Mouse (Mus musculus) ovary, postnatal 14 days (tissue): ENCODE data around the gene Lsm3.

Experiments used
- DNase-seq: peaks from one replicate; pipeline ENCODE4 v3.0.0; 2022; ENCODE audit warnings: low spot score

Gene Lsm3

DNA sequence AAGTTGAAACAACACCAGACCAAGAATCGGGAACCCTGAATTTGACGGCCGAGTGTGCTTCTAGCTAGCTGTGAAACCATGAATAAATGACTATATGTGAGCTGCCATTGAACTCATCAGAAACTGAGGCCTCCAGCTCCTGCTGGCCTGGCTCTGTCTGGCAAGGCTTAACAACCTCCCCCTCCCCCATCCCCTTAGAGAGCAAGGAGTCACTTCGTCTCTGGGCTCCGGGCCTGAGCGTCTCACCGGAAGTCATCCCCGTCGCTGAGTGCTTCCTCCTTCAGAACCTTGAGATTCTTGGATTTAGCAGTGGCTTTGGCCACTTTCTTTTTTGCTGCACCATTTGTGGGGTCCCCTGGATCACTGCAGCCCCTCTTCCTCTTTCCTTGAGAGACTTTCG, 5.5 kb upstream of the Lsm3 start:
- DNase-seq, result no peak

DNA sequence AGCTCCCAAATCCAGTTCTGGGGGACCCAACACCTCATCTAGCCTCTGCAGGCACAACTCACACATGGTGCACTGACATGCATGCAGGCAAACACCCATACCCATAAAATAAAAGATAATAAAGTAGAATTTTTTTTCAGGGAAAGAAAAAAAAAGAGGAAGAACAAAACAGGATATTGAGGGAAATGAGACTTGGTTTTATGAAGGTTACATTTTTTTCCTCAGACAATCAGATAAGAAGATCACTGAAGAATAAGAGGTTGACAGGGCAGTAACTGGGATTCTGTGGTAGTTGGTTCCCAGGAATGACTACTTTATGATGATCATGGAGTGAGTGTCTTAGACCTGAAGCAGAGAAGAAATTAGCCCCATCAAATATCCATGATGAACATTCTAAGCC, 1.6 kb upstream of the Lsm3 start:
- DNase-seq, result no peak

DNA sequence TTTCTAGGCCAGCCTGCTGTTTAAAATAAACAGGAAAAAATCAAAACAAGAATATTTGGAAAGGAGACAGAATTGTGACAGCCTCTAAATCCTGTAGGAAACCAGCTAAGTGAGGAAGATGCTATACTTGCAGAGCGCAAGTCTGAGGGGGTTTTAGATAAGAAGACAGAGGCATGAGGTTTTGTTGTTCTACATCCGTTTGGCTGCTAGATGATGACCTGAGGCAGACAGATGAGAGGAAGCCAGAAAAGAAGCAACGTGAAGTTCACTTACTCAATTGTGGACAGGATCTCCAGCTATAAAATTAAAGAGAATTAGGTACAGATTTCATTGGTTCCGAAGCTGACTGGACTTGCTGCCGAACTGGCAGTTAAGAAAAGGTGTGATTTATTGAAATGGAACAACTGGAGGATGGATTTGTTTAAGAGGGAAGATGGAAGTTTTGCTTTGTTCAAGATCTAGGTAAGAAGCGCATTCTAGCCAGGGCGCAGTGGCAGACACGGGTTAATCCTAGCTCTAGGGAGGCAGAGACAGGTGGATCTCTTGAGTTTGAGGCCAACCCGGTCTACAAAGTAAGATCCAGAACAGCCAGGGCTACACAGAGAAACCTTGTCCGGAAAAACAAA, 878 bp upstream of the Lsm3 start:
- no peak for DNase-seq

DNA sequence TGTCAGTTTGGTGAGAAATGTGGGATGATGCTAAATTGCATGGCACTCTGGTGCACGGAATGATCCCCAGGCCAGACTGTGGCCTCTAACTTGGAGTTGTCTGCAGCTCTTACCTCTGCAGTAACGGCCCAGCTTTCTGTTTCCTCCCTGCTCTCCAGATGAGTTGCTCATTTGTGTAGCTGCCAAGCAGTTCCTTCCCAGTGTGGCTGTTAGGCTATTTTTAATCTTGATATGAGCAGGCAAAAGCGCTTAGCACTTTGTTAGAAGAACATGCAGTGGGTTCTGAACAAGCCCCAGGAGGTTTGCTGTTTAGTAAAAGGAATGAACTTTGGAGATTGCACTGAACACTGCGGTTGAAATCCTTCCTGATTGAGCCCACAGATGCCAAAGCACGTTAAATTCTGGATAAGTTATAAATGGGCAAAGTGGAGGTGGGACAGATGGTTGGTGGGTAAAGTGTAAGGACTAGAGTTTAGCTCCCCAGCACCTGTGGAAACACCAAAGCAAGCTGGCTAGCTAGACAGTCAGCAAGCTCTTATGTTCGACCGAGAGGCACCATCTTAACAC, 2.8 kb downstream of the Lsm3 start:
- no peak for DNase-seq

DNA sequence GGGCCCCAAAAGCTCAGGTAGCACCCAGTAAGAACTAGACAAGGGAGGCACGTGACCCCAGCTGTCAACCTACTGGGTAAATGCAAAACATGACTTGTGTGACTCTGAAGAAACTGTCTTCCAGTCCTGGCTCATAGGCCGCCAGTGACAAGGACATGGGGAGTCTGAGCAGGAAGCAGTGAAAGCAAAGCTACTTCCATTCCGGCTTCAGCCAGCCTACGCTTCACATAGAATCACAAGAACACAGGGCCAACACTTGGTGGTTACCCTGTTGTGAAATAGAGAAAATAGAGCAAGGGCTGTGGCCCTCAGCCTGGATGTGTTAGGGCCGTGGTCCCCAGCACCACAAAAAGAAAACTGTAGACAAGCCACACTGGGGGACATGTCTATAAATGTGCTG, 7.1 kb downstream of the Lsm3 start:
- DNase-seq, result no peak

DNA sequence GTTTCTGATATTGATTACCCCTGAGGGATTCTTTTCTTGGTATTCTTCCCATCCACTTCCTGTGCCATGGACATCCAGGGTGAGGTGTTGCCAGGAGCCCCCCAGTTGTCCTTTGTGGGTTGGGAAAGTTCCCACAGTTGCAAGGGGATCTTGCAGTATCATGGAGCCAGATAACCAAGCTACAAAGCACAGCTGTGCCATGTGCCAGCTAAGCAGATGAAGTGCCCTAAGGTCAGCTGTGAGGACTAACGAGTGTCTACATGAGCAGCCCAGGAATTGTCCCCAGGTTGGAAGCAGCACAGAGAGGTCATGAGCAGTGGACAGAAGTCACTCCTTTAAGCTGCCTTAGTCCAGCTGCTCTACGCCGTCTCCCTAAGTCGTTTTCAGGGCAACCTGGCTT, 9.8 kb downstream of the Lsm3 start:
- no peak for DNase-seq

DNA sequence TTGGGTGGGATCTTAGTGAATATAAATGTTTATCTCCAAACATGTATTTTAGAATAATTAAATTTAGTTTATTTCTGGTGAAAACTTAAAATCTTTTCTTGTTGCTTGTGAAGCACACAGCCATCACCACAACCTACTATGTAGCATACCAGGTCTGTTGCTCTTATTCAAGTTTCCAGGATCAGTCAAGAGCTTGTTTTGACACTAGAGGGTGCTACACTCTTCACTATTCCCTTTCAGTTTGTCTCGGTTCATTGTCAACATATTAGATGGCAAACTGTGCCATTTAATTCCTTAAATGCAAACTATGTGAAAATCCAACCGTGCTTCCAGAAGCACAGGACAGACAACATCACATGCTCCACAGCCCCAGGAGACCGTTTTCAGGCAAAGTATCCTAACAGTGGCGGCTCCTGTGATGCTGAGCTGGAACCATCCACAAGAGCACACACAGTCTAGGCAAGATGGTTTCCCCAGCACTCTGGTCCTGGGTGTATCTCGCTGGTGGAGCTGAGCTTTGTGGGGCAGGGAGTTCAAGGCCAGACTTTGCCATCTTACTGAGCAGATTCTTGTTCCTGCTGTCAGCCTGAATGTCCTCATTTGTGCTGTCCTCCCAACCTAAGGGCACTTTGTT, 11.6 kb downstream of the Lsm3 start:
- DNase-seq, result no peak

DNA sequence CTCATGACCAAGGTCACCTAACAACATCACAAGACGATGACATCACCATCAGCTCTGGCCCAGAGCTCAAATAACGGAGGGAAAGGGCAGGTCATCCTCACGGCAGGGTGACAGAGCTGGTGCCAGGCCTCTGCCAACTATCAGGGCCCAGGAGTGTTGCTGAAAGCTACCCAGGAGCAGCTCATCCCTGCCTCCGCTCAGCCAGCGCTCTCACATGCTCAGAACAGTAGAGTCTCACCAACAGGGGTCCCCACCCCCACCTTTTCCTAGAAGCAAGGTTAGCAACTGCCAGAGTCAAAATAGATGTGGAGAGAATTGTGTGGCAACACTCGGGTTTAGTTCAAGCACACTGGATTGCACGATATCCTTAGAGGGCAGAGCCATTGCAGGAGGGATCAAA, 12.5 kb downstream of the Lsm3 start:
- DNase-seq, result no peak

DNA sequence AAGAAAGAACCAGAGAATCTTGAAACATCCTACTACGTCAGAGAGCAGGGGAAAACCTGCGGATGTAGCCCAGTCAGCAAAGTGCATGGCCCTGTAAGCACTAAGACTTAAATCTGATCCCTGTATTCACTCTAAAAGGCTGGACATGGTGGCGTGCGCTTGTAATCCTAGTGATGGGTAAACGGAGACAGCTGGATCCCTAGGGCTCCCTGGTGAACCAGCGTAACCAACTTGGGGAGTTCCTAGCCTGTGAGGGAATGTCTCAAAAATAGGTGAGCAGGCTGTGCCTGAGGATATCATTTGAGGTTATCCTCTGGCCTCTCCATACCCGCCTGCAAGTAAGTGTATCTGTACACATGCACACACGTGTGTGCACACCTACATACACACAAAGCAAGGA, 14.9 kb downstream of the Lsm3 start:
- no peak for DNase-seq

DNA sequence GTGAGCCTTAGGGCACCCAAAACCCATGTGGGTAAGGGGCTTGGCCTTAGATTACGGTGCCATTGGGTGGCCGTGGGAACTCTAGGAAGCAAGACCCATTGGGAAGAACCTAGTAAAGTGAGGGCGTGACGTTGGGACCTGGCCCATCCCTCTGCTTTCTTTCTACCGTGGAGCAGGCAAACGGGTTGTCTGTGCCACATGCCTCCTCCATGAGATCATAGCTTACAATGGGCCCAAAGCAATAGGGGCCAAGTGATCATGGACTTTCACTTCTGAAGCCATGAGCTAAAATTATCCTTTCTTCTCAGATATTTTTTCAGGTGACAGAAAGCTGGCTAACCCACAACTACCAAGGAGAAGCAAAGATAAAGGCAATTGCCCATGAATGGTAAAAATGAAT, 15.5 kb downstream of the Lsm3 start:
- no peak for DNase-seq

DNA sequence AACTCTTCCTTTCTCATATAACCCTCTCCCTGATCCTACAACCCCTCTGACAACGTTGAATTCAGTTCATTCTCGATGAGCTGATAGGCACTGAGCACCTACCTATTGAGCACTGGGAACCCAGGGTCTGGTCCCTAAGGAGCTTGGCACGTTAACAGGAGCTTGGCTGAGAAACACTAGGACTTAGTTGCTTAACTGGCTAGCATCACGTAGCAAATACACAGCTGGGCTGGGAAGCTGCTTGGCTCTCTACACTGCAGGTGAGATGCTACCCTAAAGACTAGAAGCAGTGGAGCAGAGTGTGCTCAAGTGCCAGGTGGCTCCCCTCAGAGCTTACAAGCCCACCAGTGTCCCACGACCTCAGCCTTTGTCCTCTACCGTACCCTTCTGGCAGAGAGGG, 16.9 kb downstream of the Lsm3 start:
- no peak for DNase-seq

DNA sequence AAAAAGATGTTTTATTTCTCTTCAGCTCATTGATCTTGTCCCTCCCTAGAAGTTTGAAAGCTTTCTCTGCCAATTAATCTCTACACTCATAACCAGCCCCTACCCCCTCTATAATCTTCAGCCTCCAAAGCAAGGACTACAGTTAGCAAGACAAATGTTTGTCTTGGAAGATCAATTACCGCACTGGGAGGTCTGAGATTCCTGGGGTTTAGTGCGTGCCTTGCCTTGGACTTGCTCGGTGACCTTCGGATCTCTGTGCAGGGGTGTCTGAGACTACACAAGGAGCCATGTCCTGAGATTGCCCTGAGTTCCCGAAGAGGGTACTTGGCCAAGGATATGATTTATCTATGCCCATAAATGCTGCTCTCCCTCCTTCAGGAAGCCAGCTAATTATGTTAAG, 17.6 kb downstream of the Lsm3 start:
- no peak for DNase-seq

DNA sequence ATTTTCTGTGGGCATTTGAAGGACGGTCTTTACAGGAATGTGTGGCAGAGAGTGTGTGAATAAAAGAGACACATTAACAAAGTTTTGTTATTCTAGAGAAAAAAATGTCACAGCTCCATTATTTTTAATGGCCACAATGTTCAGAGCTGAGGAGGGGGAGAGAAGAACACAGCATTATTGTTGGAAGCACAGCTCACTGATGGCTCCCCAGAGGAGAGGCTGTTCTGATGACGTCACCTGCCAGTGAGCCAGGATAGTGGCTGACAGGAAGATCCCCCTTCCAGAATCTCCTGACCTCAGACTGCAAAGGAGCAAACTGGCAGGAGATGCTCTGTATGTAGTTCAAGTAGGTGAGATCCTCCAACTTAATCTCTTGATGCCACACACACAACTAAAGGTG, 18.0 kb downstream of the Lsm3 start:
- no peak for DNase-seq

DNA sequence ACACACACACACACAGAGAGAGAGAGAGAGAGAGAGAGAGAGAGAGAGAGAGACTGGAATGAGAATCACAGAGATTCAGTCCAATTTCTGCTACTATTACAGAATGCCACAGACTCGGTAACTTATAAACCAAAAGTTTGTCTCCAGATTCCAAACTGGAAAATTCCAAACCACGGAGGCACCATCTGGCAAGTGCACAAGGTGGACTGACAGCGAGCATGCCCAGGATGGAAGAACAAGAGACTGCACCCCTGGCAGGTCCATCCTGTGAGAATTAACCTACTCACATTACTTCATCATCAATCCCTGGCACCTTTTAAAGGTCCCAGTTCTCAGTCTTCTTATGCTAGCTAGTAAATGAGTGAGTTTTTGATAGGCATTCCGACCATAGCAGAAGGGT, 18.5 kb downstream of the Lsm3 start:
- DNase-seq, result no peak

DNA sequence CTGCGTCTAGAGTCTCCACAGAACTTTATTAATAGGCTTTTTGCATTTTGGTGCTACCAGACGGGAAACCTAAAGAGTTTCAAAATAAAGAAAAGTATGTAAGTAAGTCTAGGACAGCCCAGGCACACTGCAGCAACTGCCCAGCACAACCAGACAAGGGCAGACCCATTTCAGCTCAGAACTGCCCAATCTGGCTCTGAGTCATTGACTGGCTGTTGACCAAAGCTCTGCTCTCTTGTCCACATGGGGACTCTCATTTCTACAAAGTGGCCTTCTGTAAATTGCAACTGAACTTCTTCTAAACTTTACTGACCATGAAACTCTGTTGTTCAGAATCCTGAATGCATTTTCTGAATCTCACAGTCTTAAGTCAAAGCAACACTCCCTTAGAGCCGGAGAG, 19.5 kb downstream of the Lsm3 start:
- DNase-seq, result no peak

DNA sequence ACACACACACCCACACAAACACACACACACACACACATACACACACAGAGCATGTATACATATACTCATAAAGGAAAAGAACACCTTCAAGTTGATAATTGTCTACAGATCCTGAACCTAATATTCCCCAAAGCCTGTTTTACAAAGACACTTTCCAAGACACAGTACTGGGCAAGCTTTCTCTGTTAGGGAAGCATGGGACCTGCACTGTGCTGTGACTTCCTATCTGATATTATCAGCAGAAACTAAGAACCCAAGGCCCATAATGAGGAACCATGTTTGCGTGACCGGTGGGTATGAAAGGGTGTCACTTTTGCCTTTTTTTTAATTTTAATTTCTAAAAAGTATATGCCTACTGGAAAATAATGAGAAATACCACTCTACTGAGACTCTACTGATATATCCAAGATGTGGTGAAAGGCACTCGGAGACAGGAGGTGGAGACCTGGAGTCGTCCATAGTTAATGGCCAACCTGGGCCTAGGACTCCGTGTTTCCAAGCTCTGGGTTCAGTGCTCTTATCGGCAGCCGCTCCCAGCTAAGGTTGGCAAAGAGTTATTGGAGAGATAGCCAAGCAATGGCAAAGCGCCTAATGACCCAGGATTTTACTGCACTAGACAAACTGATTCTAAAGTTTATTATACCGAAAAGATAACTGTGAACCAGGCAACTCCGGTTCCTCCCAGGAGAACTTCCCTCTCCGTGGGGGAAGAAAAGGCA, 20.5 kb downstream of the Lsm3 start:
- no peak for DNase-seq

DNA sequence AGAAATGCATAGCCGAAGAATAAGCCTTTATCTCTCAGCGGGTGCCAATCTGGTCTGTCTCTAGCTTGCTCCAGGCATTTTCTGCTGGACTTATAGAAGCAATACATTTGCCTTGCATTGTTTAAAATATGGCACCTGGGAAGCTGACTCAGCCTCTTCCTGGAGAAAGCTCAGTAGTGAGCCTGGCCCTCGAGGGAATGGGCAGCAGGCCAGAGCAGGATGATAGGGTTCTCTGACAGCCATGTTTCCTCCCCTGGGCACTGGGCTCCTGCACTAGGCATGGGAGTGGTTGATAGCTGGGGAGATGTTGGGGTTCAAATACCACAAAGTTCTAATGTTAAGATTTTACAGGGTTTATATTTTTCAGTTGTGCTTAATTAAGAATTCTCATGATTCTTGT, 25.5 kb downstream of the Lsm3 start:
- no peak for DNase-seq

DNA sequence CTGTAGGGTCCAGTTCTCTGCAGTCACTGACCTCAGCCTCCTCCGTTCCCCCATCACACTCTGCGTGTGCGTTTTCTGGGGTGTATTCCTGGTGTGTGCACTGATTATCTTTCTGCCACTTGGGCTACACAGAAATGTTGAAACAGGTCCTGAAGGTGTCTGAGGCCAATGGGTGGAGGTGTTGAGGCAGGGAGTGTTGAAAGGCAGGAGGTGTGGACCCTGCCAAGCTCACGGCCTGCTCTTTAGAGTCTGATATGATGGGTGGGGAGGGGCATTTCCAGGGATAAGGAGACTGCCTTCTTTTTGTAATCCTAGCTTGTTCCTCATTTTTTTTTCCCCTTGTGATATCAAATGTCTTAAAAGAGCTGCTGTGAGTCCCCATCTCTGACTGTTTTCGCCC, 27.3 kb downstream of the Lsm3 start:
- DNase-seq, result no peak

DNA sequence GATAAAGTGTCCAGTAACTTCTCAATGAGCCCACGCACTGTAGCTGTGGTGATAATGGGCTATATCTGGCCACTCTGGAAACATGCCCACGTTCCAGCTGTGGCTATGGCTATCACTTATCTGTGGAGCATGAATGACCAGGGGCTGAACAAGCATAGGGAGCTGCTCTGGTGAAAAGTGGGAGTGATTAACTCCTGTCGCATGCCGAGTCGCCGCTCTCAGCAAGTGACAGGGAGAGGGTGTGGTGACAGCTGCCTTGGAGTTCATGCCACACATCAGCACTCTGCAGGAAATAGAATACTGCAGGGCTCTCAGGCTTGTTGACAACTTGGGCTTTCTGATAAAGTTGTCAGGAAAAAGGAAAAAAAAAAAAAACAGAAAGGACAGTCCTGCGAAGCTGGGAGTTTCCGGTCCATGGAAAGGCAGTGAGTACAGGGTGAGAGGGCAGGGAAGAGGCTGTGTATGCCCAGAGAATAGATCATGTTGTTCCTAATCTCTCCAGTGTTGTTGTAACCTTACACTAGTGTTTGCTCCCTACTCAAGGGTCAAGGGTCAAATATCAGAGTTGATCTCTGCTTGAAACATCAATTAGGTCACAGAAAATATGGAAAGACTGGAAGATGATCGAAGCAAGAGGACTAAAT, 30.6 kb downstream of the Lsm3 start:
- no peak for DNase-seq

DNA sequence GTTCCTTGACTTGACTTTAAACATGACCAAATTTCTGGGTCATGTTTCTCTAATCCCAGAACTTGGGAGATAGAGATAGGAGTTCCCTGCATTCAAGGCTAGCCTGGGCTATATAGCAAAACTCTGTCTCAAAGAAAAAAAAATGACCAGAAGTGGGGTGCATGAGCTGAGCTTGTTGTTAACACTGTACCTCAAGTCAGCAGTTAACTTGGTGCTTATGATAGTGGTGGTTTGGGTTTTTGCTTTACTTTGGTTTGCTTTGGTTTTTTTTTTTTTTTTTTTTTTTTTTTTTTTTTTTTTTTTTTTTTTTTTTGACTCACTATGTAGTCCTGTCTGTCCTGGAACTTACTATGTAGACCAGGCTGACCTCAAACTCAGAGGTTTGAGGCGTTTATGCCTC, 31.6 kb downstream of the Lsm3 start:
- DNase-seq, result no peak

DNA sequence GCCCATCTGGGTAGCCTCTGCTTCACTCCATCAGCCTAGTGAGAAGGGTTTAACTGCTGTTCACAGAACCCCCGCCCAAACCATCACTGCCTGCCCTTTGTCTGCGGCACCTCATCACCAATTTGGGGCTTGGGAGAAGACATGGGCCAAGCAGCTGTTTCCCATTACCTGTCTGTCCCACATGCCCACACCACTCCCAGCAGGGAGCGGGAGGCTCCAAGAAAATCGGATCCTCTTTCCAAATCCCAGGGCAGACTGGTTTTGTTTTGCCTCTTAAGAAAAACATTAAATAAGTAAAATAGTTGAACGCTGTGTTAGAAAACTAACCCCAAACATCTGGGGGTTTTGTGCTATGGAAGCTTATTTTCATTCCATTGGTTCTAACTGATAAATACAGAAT, 33.9 kb downstream of the Lsm3 start:
- DNase-seq, result no peak

DNA sequence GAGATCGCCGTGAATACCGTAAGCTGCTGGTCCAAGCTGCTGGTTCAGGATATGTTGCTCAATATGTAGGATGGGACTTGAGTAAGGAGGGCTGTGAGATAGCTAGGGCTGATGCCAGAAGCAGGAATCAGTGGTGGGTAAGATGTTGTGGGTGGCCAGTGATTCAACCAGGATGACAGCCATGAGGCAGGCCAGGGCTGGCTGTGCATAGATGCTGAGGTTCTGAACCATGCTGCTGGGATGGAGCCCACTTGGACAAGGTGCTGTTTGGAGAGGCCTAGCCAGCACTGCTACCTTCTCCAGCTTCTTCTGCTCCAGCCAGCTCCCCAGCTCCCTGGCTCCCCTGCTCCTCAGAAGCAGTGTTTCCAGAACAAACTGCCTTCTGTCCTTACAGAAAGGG, 35.9 kb downstream of the Lsm3 start:
- no peak for DNase-seq

DNA sequence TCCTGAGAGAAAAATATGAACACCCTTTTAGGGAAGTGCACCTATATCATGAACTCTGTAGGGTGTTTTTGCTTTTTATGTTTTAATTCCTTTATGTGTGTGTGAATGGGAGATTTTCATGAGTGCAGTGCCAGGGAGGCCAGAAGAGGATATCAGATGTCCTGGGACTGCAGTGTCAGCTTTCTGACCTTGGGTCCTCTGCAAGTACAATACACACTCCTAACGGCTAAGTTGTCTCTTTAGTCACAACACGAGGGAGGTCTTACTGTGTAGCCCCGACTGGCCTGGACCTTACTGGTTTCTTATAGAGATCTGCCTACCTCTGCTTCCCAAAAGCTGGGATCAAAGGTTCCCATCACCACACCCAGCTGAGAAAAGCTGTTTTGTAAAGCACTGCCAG, 37.0 kb downstream of the Lsm3 start:
- DNase-seq, result no peak
